Mouse (Mus musculus) heart, postnatal 0 days (tissue): ENCODE results near the gene Nhsl2. TPM values are rescaled to one million over a fixed set of nuclear protein-coding genes. Genes with fewer than 3 reads are reported as not detected.

Experiments
- ATAC-seq: fragments of 200-750 bp; cut with Nextera tagmentation; 2 replicates; pipeline ENCODE4 v1.8.0; 2017; ENCODE audit warnings: low read depth, moderate number of reproducible peaks, moderate library complexity; ENCODE audit not compliant: insufficient read depth
- DNase-seq: peaks from one replicate; pipeline ENCODE4 v3.0.0-alpha.2; 2016; ENCODE audit warnings: low spot score
- H3K27ac ChIP-seq: fragments of 300-500 bp; sonication (generic); 2 replicates; pipeline ENCODE4 v1.5.1; 2014; ENCODE audit warnings: low read depth, mild to moderate bottlenecking
- H3K27me3 ChIP-seq: fragments of 300-500 bp; sonication (generic); 2 replicates; pipeline ENCODE4 v1.6.1; 2014; ENCODE audit warnings: low read length, mixed read lengths; ENCODE audit not compliant: control insufficient read depth, insufficient read depth
- H3K36me3 ChIP-seq: fragments of 300-500 bp; sonication (generic); replicated peaks from 2 replicates; pipeline ENCODE4 v1.6.1; 2014; ENCODE audit warnings: low read length, mixed read lengths; ENCODE audit not compliant: control insufficient read depth, insufficient read depth
- H3K4me1 ChIP-seq: fragments of 300-500 bp; sonication (generic); 2 replicates; pipeline ENCODE4 v1.6.1; 2014; ENCODE audit warnings: antibody characterized with exemption; ENCODE audit not compliant: control insufficient read depth, insufficient read depth
- H3K4me2 ChIP-seq: fragments of 300-500 bp; sonication (generic); 2 replicates; pipeline ENCODE4 v1.6.1; 2014; ENCODE audit warnings: low read depth, mild to moderate bottlenecking, low read length, moderate library complexity
- H3K4me3 ChIP-seq: fragments of 300-500 bp; sonication (generic); 2 replicates; pipeline ENCODE4 v1.5.1; 2014; ENCODE audit warnings: low read depth, low read length
- H3K9ac ChIP-seq: fragments of 300-500 bp; sonication (generic); replicated peaks from 2 replicates; pipeline ENCODE4 v1.6.1; 2014; ENCODE audit warnings: low read depth, low read length, mixed read lengths
- H3K9me3 ChIP-seq: fragments of 300-500 bp; sonication (generic); replicated peaks from 2 replicates; pipeline ENCODE4 v1.6.1; 2016; ENCODE audit warnings: low read length; ENCODE audit not compliant: control insufficient read depth
- CTCF ChIP-seq: IDR thresholded peaks from 2 replicates; pipeline ENCODE4 v1.5.1; 2016; ENCODE audit warnings: antibody characterized with exemption, control low read depth, low read depth
- EP300 ChIP-seq: IDR thresholded peaks from 2 replicates; pipeline ENCODE4 v1.6.1; 2016; ENCODE audit warnings: antibody characterized with exemption, low read depth
- WGBS: fragments of 180-500 bp; shearing (Covaris S2); extraction: QIAGEN DNeasy Blood & Tissue Kit; methylation state at CpG from one replicate; pipeline ENCODE4 v1.1.7; 2014; 5-methylcytosine and 5-hydroxymethylcytosine counted together
- polyA plus RNA-seq: library from polyadenylated mRNA; unstranded; fragments of >200 nt; fragmentation: Nextera tagmentation; extraction: Ambion mirVana; gene quantifications from 2 replicates; pipeline ENCODE4 v1.2.1, GENCODE M21; 2015
- total RNA-seq: library from RNA; depleted of rRNA; stranded (reverse); fragments of >200 nt; gene quantifications from 2 replicates; pipeline ENCODE4 v1.2.3, GENCODE M21; 2014; ENCODE audit warnings: low replicate concordance

Gene Nhsl2
- total and polyA plus RNA-seq, 2 experiments from 2014 or later: 2.9 to 18.7 TPM

DNA sequence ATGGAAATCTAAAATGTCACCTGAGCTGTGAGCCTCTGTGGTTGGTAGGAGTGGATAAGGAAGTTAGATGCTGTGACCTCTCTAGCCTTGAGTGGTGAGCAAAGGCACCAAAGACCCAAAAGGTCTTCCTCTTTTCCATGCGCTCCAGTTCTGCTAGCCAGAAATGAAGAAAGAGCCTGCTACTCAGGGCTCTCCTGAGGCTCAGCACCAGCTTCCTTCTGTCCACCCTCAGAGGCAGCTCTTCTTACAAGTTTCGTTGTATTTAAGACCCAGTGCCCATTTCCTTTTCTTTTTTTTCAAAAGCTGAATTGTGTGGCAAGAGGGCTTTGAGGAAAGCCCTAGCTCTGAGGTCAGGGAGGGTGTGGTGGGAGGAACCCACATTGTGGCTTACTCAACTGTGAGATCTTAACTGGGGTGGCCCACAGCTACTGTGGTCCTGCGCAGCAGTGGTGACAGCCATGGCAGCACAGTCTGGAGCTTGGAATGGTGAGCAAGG lies 187.7 kb downstream of the Nhsl2 start:
- Histone ChIP-seq H3K36me3 (no peaks in the 10 kb centered on the region), H3K9ac (no peak overlapping the region), H3K4me2 (no peak overlapping the region), H3K4me3 (no peak overlapping the region), H3K4me1 (no peaks in the 10 kb centered on the region), H3K9me3 (no peaks in the 10 kb centered on the region), H3K27me3 (no peaks in the 10 kb centered on the region), H3K27ac (no peak overlapping the region)
- ATAC-seq: no peak
- no peak for DNase-seq
- TF ChIP-seq EP300: no peak
- TF ChIP-seq CTCF: no peak
- WGBS: 71% methylated on average over 3 of the region's 3 CpGs

DNA sequence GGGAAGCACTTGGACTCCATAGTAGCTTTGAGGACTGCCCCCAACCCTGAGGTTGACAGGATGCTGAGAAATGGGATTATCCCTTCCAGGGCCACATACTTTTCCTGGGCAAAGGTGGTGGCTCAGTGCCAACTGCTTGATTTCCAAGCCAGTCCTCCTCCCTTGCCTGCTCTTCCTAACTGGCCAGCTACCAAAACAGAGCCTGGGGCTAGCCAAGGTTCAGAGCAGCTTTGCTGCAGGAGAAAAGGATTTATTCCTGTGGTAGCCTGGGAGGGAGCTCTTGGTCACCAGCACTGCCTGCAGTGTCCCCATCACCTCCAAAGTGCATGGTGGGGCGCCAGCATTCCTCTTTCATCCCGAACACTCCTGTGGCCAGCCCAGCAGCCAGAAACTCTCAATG lies 188.3 kb downstream of the Nhsl2 start:
- Histone ChIP-seq H3K4me2 (no peak overlapping the region), H3K9me3 (no peaks in the 10 kb centered on the region), H3K4me3 (no peak overlapping the region), H3K27me3 (no peaks in the 10 kb centered on the region), H3K27ac (peak overlapping the region; percentile 15; the same call in 1 of the 2 replicates), H3K4me1 (no peaks in the 10 kb centered on the region), H3K9ac (no peak overlapping the region), H3K36me3 (no peaks in the 10 kb centered on the region)
- TF ChIP-seq EP300: no peak
- TF ChIP-seq CTCF: 0 out of 2 replicates have a peak, but pooled peaks have one; percentile 4
- ATAC-seq: peak; percentile 55
- WGBS: 20% methylated on average over 2 of the region's 2 CpGs
- no peak for DNase-seq

DNA sequence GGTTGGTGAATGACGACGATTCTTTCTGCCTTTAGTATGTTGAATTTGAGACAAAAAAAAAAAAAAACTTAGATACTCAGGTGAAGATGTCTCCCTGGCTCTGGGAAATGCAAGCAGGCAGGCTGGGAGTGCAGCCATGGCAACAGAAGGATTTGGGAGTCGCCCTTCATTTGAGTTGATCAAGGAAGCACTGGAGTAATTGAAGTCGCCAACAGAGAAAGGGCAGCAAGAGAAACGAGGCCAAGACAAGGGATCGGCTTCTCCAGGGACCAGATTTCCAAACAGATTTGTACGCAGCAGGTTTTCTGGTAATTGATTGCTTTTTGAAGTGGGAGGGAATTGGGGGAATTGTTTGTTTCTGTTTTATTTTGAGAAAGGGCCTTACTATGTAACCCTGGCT lies 192.4 kb downstream of the Nhsl2 start:
- H3K4me2 ChIP-seq: no peak overlapping the region
- WGBS: 79% methylated on average over 7 of the region's 7 CpGs
- no peak overlapping the region for H3K9ac ChIP-seq
- DNase-seq (no peak), ATAC-seq (no peak)
- no peaks in the 10 kb centered on the region for H3K4me1 ChIP-seq
- H3K4me3 ChIP-seq: no peak overlapping the region
- no peak for TF ChIP-seq EP300
- no peak for TF ChIP-seq CTCF
- no peaks in the 10 kb centered on the region for H3K27me3 ChIP-seq
- H3K9me3 ChIP-seq: no peaks in the 10 kb centered on the region
- H3K36me3 ChIP-seq: no peaks in the 10 kb centered on the region
- H3K27ac ChIP-seq: no peak overlapping the region

GRCm38 (mm10) chrX:102042386-102042785 lies 193.2 kb downstream of the Nhsl2 start:
- TF ChIP-seq EP300 (no peak), CTCF (no peak)
- no peak overlapping the region for H3K4me3 ChIP-seq
- no peaks in the 10 kb centered on the region for H3K9me3 ChIP-seq
- WGBS: 82% methylated on average over 4 of the region's 4 CpGs
- no peak overlapping the region for H3K9ac ChIP-seq
- no peaks in the 10 kb centered on the region for H3K36me3 ChIP-seq
- ATAC-seq (no peak), DNase-seq (no peak)
- no peaks in the 10 kb centered on the region for H3K27me3 ChIP-seq
- H3K4me1 ChIP-seq: no peaks in the 10 kb centered on the region
- H3K4me2 ChIP-seq: no peak overlapping the region
- no peak overlapping the region for H3K27ac ChIP-seq

- WGBS: 79% methylated on average over 6 of the region's 6 CpGs
- ATAC-seq (no peak), DNase-seq (no peak)
- no peak overlapping the region for H3K27ac ChIP-seq
- no peak for TF ChIP-seq EP300
- TF ChIP-seq CTCF: no peak
- no peak overlapping the region for H3K4me2 ChIP-seq
- no peak overlapping the region for H3K9ac ChIP-seq
- no peaks in the 10 kb centered on the region for H3K9me3 ChIP-seq
- no peaks in the 10 kb centered on the region for H3K4me1 ChIP-seq
- no peak overlapping the region for H3K4me3 ChIP-seq
- H3K36me3 ChIP-seq: no peaks in the 10 kb centered on the region
- H3K27me3 ChIP-seq: no peaks in the 10 kb centered on the region
Measured at GRCm38 (mm10) chrX:102050552-102050951, 201.4 kb downstream of the Nhsl2 start.

DNA sequence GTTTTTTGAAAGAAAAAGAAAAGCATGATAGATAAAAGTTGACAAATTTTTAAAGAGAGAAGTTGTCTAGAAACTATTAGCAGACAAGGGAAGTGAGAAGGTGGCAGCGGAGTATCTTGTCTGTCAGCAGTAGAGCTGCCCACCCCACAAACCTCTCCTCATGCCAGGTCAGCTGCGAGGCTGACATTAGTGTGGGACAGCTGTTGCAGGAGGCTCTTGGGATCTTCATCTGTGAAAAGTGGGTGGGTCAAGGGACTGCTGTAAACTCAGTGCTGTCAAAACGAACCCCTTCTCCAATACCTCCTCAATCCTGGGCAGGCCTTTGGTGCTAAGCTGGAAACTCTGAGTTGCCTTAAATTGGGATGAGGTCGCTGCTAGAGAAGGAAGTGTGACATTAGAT lies 202.0 kb downstream of the Nhsl2 start:
- no peak overlapping the region for H3K4me3 ChIP-seq
- H3K27me3 ChIP-seq: no peaks in the 10 kb centered on the region
- DNase-seq (no peak), ATAC-seq (no peak)
- H3K4me2 ChIP-seq: no peak overlapping the region
- H3K9ac ChIP-seq: no peak overlapping the region
- no peaks in the 10 kb centered on the region for H3K9me3 ChIP-seq
- H3K36me3 ChIP-seq: no peaks in the 10 kb centered on the region
- H3K4me1 ChIP-seq: no peaks in the 10 kb centered on the region
- TF ChIP-seq CTCF (no peak), EP300 (no peak)
- 68% methylated on average over 4 of the region's 4 CpGs for WGBS
- no peak overlapping the region for H3K27ac ChIP-seq
